Mouse (Mus musculus) bone marrow, adult 2 months (tissue): ENCODE measurements at regions not wholly inside any gene's neighbourhood (a gene's known extent, or its start where the extent isn't known, plus 50 kb on each side); places are given as distances from the start of the nearest gene placed in this dataset.

Experiments
- CTCF ChIP-seq: fragments of 200-500 bp; IDR thresholded peaks from 2 replicates; pipeline ENCODE4 v1.5.1; 2011; ENCODE audit warnings: low read length, control low read depth; ENCODE audit not compliant: control insufficient read depth, insufficient read depth
- POLR2A ChIP-seq: fragments of 200-500 bp; IDR thresholded peaks from 2 replicates; pipeline ENCODE4 v1.6.1; 2011; ENCODE audit warnings: low read depth, mild to moderate bottlenecking, control low read depth, low read length, borderline replicate concordance; ENCODE audit not compliant: control insufficient read depth

DNA sequence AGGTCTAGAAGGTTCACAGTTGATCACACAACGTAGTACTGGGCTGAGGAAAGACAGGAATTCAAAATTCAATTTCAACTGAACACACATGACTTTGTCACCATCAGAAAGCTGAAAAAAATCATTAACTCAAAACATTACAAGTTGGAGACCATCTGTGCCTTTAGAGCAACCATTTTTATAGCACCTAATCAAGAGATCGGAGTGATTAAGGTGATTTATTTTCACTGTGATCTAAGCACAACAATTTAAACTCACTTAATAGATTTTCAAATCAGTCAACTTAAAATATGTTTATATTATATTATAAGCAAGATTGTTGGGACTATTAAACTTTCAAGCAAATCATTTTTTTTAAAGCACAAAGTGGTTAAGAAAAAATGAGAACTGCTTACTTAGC is 165.7 kb downstream of the Tgfb2 start:
- no peak for TF ChIP-seq CTCF
- no peak for TF ChIP-seq POLR2A
